Mouse (Mus musculus): ENCODE results near the gene Aph1a. TPM values are rescaled to one million over a fixed set of nuclear protein-coding genes. Genes with fewer than 3 reads are reported as not detected.

Gene Aph1a
- total and polyA plus RNA-seq, 3 experiments = 110 to 170 TPM; not detected in 1

- DNase-seq (ENCODE audit: low read depth, low spot score) = no peak
- no peaks in the 10 kb centered on the region for H3K27me3 ChIP-seq (ENCODE audit: control insufficient read depth in 1 of 2, insufficient read depth in 2 of 2, low read length in 2 of 2)
- H3K4me3 ChIP-seq (ENCODE audit: control insufficient read depth in 1 of 2, insufficient read depth in 1 of 2, low read depth in 2 of 2, low read length in 2 of 2) = no peak overlapping the region
- peaks cover 2 to 66% of the 10 kb centered on the region in 2 experiments; a peak in 3 of 4 replicates for H3K36me3 ChIP-seq (ENCODE audit: control insufficient read depth in 1 of 2, insufficient read depth in 2 of 2, low read length in 2 of 2)
- H3K27ac ChIP-seq (ENCODE audit: control insufficient read depth, low read depth, low read length) = no peak overlapping the region
- no peak overlapping the region for H3K9ac ChIP-seq (ENCODE audit: control insufficient read depth, low read depth, low read length, poor library complexity, severe bottlenecking)
- H3K4me1 ChIP-seq (ENCODE audit: control insufficient read depth in 1 of 2, insufficient read depth in 2 of 2, low read length in 2 of 2) = no peaks in the 10 kb centered on the region
- peaks cover 5% of the 10 kb centered on the region; the same call in 1 of the 2 replicates for H3K79me2 ChIP-seq (ENCODE audit: control insufficient read depth, insufficient read depth, low read length, poor library complexity)
- H3K9me3 ChIP-seq (replicated peaks; ENCODE audit: insufficient read depth, low read length) = no peaks in the 10 kb centered on the region
- TF ChIP-seq TAL1 (IDR thresholded peaks at IDR 0.05; ENCODE audit: low read length) = 0 out of 2 replicates have a peak, but pooled peaks have one; percentile 6
- TF ChIP-seq MAFK (IDR thresholded peaks at IDR 0.05; ENCODE audit: borderline replicate concordance, low read depth, low read length) = 0 out of 2 replicates have a peak, but pooled peaks have one; percentile 47
- TF ChIP-seq KAT2A (conservative IDR thresholded peaks at IDR 0.05; ENCODE audit: low read depth, low read length) = no peak
- TF ChIP-seq ZKSCAN1 (IDR thresholded peaks at IDR 0.05; ENCODE audit: low read depth, low read length) = no peak
- no peak for TF ChIP-seq MEF2A (IDR thresholded peaks at IDR 0.05; ENCODE audit: extremely low read depth, insufficient replicate concordance, low read depth, low read length, poor library complexity, severe bottlenecking)
- TF ChIP-seq USF1 (IDR thresholded peaks at IDR 0.05; ENCODE audit: low read depth, low read length) = no peak
These were observed 49.0 kb downstream of the Aph1a start for GRCm38 (mm10) chr3:95942749-95943148.

- Histone ChIP-seq H3K9me3 (replicated peaks; ENCODE audit: insufficient read depth, low read length) (no peaks in the 10 kb centered on the region), H3K27ac (ENCODE audit: control insufficient read depth, low read depth, low read length) (no peak overlapping the region), H3K27me3 (ENCODE audit: control insufficient read depth in 1 of 2, insufficient read depth in 2 of 2, low read length in 2 of 2) (no peaks in the 10 kb centered on the region), H3K9ac (ENCODE audit: control insufficient read depth, low read depth, low read length, poor library complexity, severe bottlenecking) (no peak overlapping the region), H3K79me2 (ENCODE audit: control insufficient read depth, insufficient read depth, low read length, poor library complexity) (peaks cover 5% of the 10 kb centered on the region; the same call in 1 of the 2 replicates), H3K4me1 (ENCODE audit: control insufficient read depth in 1 of 2, insufficient read depth in 2 of 2, low read length in 2 of 2) (no peaks in the 10 kb centered on the region), H3K36me3 (ENCODE audit: control insufficient read depth in 1 of 2, insufficient read depth in 2 of 2, low read length in 2 of 2) (peaks cover 0 to 63% of the 10 kb centered on the region in 2 experiments; a peak in 2 of 4 replicates), H3K4me3 (ENCODE audit: control insufficient read depth in 1 of 2, insufficient read depth in 1 of 2, low read depth in 2 of 2, low read length in 2 of 2) (no peak overlapping the region)
- DNase-seq (ENCODE audit: low read depth, low spot score) = no peak
- TF ChIP-seq GATA1 (IDR thresholded peaks at IDR 0.05; ENCODE audit: low read depth, low read length) = no peak
- no peak for TF ChIP-seq POLR2AphosphoS5 (IDR thresholded peaks at IDR 0.05; ENCODE audit: borderline replicate concordance, low read depth, low read length)
- TF ChIP-seq TCF12 (IDR thresholded peaks at IDR 0.05; ENCODE audit: low read depth, low read length) = no peak
- 0 out of 4 replicates have a peak, but pooled peaks of 1 of the 2 experiments have one; percentile 18 for TF ChIP-seq POLR2A (IDR thresholded peaks at IDR 0.05; ENCODE audit: control insufficient read depth in 1 of 2, insufficient read depth in 1 of 2, low read depth in 1 of 2, low read length in 2 of 2, poor library complexity in 1 of 2)
- TF ChIP-seq CHD2 (IDR thresholded peaks at IDR 0.05; ENCODE audit: low read length) = no peak
These were observed 49.5 kb downstream of the Aph1a start for GRCm38 (mm10) chr3:95943226-95943625.

DNA sequence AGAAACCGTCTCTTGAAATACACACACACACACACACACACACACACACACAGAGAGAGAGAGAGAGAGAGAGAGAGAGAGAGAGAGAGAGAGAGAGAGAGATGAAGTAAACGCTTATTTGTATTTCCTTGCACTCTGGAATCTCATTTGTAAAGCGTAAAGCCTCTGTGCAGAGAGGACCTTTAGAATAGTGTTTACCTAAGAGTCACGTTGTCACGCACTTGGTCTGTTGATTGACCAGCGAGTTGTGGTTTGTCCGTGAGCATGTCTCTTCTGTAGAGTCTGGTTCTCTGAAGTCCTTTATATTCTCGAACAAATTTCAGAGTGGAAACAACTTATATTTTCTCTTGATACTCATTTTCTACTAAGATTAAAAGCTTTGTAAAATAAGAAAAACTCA is 51.0 kb downstream of the Aph1a start:
- Histone ChIP-seq H3K27ac (ENCODE audit: control insufficient read depth, low read depth, low read length) (no peak overlapping the region), H3K36me3 (ENCODE audit: control insufficient read depth in 1 of 2, insufficient read depth in 2 of 2, low read length in 2 of 2) (peaks cover 14 to 50% of the 10 kb centered on the region in 2 experiments), H3K9ac (ENCODE audit: control insufficient read depth, low read depth, low read length, poor library complexity, severe bottlenecking) (no peak overlapping the region), H3K27me3 (ENCODE audit: control insufficient read depth in 1 of 2, insufficient read depth in 2 of 2, low read length in 2 of 2) (no peaks in the 10 kb centered on the region), H3K4me3 (ENCODE audit: control insufficient read depth in 1 of 2, insufficient read depth in 1 of 2, low read depth in 2 of 2, low read length in 2 of 2) (no peak overlapping the region), H3K4me1 (ENCODE audit: control insufficient read depth in 1 of 2, insufficient read depth in 2 of 2, low read length in 2 of 2) (peaks cover 0 to 12% of the 10 kb centered on the region in 2 experiments; a peak in 2 of 4 replicates), H3K79me2 (ENCODE audit: control insufficient read depth, insufficient read depth, low read length, poor library complexity) (peaks cover 3% of the 10 kb centered on the region; the same call in 1 of the 2 replicates), H3K9me3 (replicated peaks; ENCODE audit: insufficient read depth, low read length) (no peaks in the 10 kb centered on the region)
- no peak for TF ChIP-seq MYC (IDR thresholded peaks at IDR 0.05; ENCODE audit: low read depth, low read length)
- no peak for TF ChIP-seq ETS1 (IDR thresholded peaks at IDR 0.05; ENCODE audit: low read depth, low read length)
- TF ChIP-seq MEF2A (IDR thresholded peaks at IDR 0.05; ENCODE audit: extremely low read depth, insufficient replicate concordance, low read depth, low read length, poor library complexity, severe bottlenecking) = no peak
- TF ChIP-seq TCF12 (IDR thresholded peaks at IDR 0.05; ENCODE audit: low read depth, low read length) = no peak
- TF ChIP-seq SIN3A (IDR thresholded peaks at IDR 0.05; ENCODE audit: low read length) = no peak
- TF ChIP-seq MAX (IDR thresholded peaks at IDR 0.05; ENCODE audit: low read length) = no peak
- TF ChIP-seq CTCF (IDR thresholded peaks at IDR 0.05 in 2 of 3, conservative IDR thresholded peaks at IDR 0.05 in 1 of 3; ENCODE audit: control insufficient read depth in 1 of 3, insufficient read depth in 1 of 3, low read depth in 2 of 3, low read length in 3 of 3, poor library complexity in 1 of 3, severe bottlenecking in 1 of 3) = no peak
- no peak for TF ChIP-seq POLR2A (IDR thresholded peaks at IDR 0.05; ENCODE audit: control insufficient read depth in 1 of 2, insufficient read depth in 1 of 2, low read depth in 1 of 2, low read length in 2 of 2, poor library complexity in 1 of 2)
- TF ChIP-seq POLR2AphosphoS5 (IDR thresholded peaks at IDR 0.05; ENCODE audit: borderline replicate concordance, low read depth, low read length) = no peak
- TF ChIP-seq EP300 (IDR thresholded peaks at IDR 0.05; ENCODE audit: low read depth in 1 of 2, low read length in 2 of 2) = no peak
- no peak for TF ChIP-seq ZKSCAN1 (IDR thresholded peaks at IDR 0.05; ENCODE audit: low read depth, low read length)
- TF ChIP-seq GATA1 (IDR thresholded peaks at IDR 0.05; ENCODE audit: low read depth, low read length) = no peak
- no peak for DNase-seq (ENCODE audit: low read depth, low spot score)
